Mouse (Mus musculus): ENCODE measurements around the gene Kbtbd3.

DNA sequence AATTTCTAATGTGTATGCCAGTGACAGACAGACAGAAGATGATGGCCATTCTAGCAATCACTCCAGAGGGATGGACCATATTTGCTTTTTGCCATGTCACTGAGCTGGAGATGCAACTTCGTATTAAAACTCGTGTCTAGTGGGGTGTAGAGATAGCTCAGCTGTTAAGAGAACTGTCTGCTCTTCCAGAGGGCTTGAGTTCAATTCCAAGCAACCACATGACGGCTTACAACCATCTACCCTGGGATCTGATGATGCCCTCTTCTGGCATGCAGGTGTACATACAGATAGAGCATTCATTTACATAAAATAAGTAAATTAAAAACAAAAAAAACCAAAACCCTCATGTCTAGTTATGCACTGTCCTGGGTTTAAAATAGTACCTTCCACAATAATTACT lies 1.5 kb downstream of the Kbtbd3 start:
- TF ChIP-seq POLR2A (IDR thresholded peaks at IDR 0.05; ENCODE audit: insufficient read depth, low read depth, low read length) (no peak), CTCF (IDR thresholded peaks at IDR 0.05; ENCODE audit: insufficient read depth, low read depth, low read length) (no peak)
